Comparison of ENCODE assay signal across 17 mouse cellular contexts in the genomic region with DNA sequence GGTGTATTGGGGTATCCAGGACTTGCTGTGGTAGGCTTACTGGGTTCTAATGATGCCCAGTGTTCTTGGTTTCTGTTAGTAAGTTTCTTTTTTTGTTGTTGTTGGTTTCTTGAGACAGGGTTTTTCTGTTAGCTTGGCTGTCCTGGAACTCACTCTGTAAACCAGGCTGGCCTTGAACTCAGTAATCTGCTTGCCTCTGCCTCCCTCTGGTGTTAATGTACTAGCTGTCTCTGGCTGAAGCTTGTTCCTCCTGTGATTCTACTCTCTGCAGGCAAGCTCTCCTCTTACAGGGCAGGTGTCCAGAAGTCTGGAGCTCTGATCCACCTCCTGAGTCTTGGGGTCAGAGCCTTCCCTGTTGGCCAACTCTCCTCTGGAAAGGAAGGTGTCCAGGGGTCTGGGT. TPM values are rescaled to one million over a fixed set of nuclear protein-coding genes. Genes with fewer than 3 reads are reported as not detected.
"Had no signal": no experiment of that assay in that cellular context is flagged by ENCODE, and none has a peak within 500 bp of the region (broad histone marks: within the 10 kb centered on the region; RNA-seq: fewer than 3 reads in every experiment).

No protein-coding gene starts in this region.

RNA-seq across cellular contexts. Expression of a gene that starts 56.1 kb away (rescaled TPM):
- total RNA-seq: megakaryocyte, adult 5-6 weeks; megakaryocyte-erythroid progenitor cell, adult 5-6 weeks had no signal
- polyA plus RNA-seq: liver, embryonic 15.5 days; lung, embryonic 14.5 days; lung, embryonic 16.5 days; midbrain, embryonic 12.5 days; midbrain, embryonic 14.5 days; midbrain, embryonic 16.5 days; myocyte; neural tube, embryonic 11.5 days; neural tube, embryonic 13.5 days; neural tube, embryonic 15.5 days; small intestine, adult 2 months; stomach, embryonic 15.5 days; stomach, postnatal 0 days; thymus, adult 2 months; urinary bladder, adult 2 months had no signal
